Mouse (Mus musculus) midbrain, embryonic 11.5 days (tissue): ENCODE measurements around the gene Ncbp3. TPM values are rescaled to one million over a fixed set of nuclear protein-coding genes. Genes with fewer than 3 reads are reported as not detected.
A peak's percentile ranks its signal among the peaks of the same experiment; 100 is the strongest.

Source experiments
- ATAC-seq: fragments of 200-750 bp; cut with Nextera tagmentation; 2 replicates; pipeline ENCODE4 v1.8.0; 2017; ENCODE audit warnings: moderate TSS enrichment, moderate library complexity; ENCODE audit not compliant: low FRiP score
- DNase-seq: peaks from one replicate; pipeline ENCODE4 v3.0.0; 2015; ENCODE audit warnings: low spot score; ENCODE audit errors: missing footprints
- H3K27ac ChIP-seq: fragments of 300-500 bp; sonication (generic); 2 replicates; pipeline ENCODE4 v1.5.1; 2014; ENCODE audit warnings: low read depth, low read length
- H3K27me3 ChIP-seq: fragments of 300-500 bp; sonication (generic); 2 replicates; pipeline ENCODE4 v1.6.1; 2014; ENCODE audit warnings: mild to moderate bottlenecking, low read length, moderate library complexity, mixed read lengths; ENCODE audit not compliant: control insufficient read depth, insufficient read depth
- H3K36me3 ChIP-seq: fragments of 300-500 bp; sonication (generic); 2 replicates; pipeline ENCODE4 v1.6.1; 2014; ENCODE audit warnings: mild to moderate bottlenecking, low read length, moderate library complexity, mixed read lengths; ENCODE audit not compliant: control insufficient read depth, insufficient read depth
- H3K4me1 ChIP-seq: fragments of 300-500 bp; sonication (generic); 2 replicates; pipeline ENCODE4 v1.6.1; 2014; ENCODE audit warnings: low read length; ENCODE audit not compliant: control insufficient read depth, insufficient read depth
- H3K4me2 ChIP-seq: fragments of 300-500 bp; sonication (generic); 2 replicates; pipeline ENCODE4 v1.6.1; 2014; ENCODE audit warnings: mild to moderate bottlenecking, moderate library complexity
- H3K4me3 ChIP-seq: fragments of 300-500 bp; sonication (generic); 2 replicates; pipeline ENCODE4 v1.5.1; 2014; ENCODE audit warnings: low read depth, low read length
- H3K9ac ChIP-seq: fragments of 300-500 bp; sonication (generic); 2 replicates; pipeline ENCODE4 v1.6.1; 2014; ENCODE audit warnings: low read length
- H3K9me3 ChIP-seq: fragments of 300-500 bp; sonication (generic); 2 replicates; pipeline ENCODE4 v1.6.1; 2016; ENCODE audit warnings: low read length; ENCODE audit not compliant: control insufficient read depth
- WGBS: fragments of 180-500 bp; shearing (Covaris S2); extraction: QIAGEN DNeasy Blood & Tissue Kit; methylation state at CpG from one replicate; pipeline ENCODE4 v1.1.7; 2014; 5-methylcytosine and 5-hydroxymethylcytosine counted together
- polyA plus RNA-seq: library from polyadenylated mRNA; unstranded; fragments of >200 nt; fragmentation: Nextera tagmentation; extraction: Ambion mirVana; gene quantifications from 2 replicates; pipeline ENCODE4 v1.2.1, GENCODE M21; 2014

Ncbp3 gene
- polyA plus RNA-seq, 1 experiment from 2014 or later: 11.0 TPM

- H3K27me3 ChIP-seq: peaks cover 10% of the 10 kb centered on the region
- 88% methylated on average over 4 of the region's 4 CpGs for WGBS
- H3K36me3 ChIP-seq: no peaks in the 10 kb centered on the region
- H3K27ac ChIP-seq: no peak overlapping the region
- DNase-seq (no peak), ATAC-seq (no peak)
- no peak overlapping the region for H3K4me3 ChIP-seq
- H3K4me2 ChIP-seq: no peak overlapping the region
- no peak overlapping the region for H3K9ac ChIP-seq
- H3K4me1 ChIP-seq: peaks cover 4% of the 10 kb centered on the region; the same call in 1 of the 2 replicates
- H3K9me3 ChIP-seq: no peaks in the 10 kb centered on the region
Observed at GRCm38 (mm10) chr11:73014831-73015344, 32.7 kb upstream of the Ncbp3 start.

GRCm38 (mm10) chr11:73015391-73016102, 32.0 kb upstream of the Ncbp3 start:
- Histone ChIP-seq H3K36me3 (no peaks in the 10 kb centered on the region), H3K9ac (no peak overlapping the region), H3K27ac (no peak overlapping the region), H3K9me3 (no peaks in the 10 kb centered on the region), H3K4me3 (no peak overlapping the region), H3K4me2 (no peak overlapping the region), H3K27me3 (peaks cover 17% of the 10 kb centered on the region), H3K4me1 (peaks cover 4% of the 10 kb centered on the region; the same call in 1 of the 2 replicates)
- no peak for ATAC-seq
- DNase-seq: peak; percentile 31
- WGBS: 84% methylated on average over 5 of the region's 5 CpGs

- H3K36me3 ChIP-seq: no peaks in the 10 kb centered on the region
- WGBS: 72% methylated on average over 6 of the region's 6 CpGs
- H3K27me3 ChIP-seq: peaks cover 21% of the 10 kb centered on the region
Observed at GRCm38 (mm10) chr11:73016103-73016420, 31.5 kb upstream of the Ncbp3 start.

GRCm38 (mm10) chr11:73018471-73019146, 29.0 kb upstream of the Ncbp3 start, which contains the start of gene Camkk1:
Gene Camkk1, plus strand, starts transcription at chr11:73019008.
- DNase-seq (peak; percentile 98), ATAC-seq (peak; percentile 96)
- Histone ChIP-seq H3K9me3 (no peaks in the 10 kb centered on the region), H3K9ac (peak within 1 kb of the TSS; percentile 66), H3K4me1 (peaks cover 4% of the 10 kb centered on the region; the same call in 1 of the 2 replicates), H3K4me3 (peak within 1 kb of the TSS; percentile 65), H3K27me3 (peaks cover 26% of the 10 kb centered on the region), H3K4me2 (peak within 1 kb of the TSS; percentile 97), H3K36me3 (no peaks in the 10 kb centered on the region), H3K27ac (no peak within 1 kb of the TSS)
- under 1% methylated on average over 57 of the region's 57 CpGs for WGBS

More at GRCm38 (mm10) chr11:73016103-73016420, 31.5 kb upstream of the Ncbp3 start:
- ATAC-seq: no peak
- DNase-seq: no peak
- Histone ChIP-seq H3K4me1 (peaks cover 4% of the 10 kb centered on the region; the same call in 1 of the 2 replicates), H3K4me2 (no peak overlapping the region), H3K27ac (no peak overlapping the region), H3K9me3 (no peaks in the 10 kb centered on the region), H3K9ac (no peak overlapping the region), H3K4me3 (no peak overlapping the region)

- peak; percentile 70 for ATAC-seq
- no peaks in the 10 kb centered on the region for H3K9me3 ChIP-seq
- peak overlapping the region; percentile 97 for H3K4me2 ChIP-seq
- DNase-seq: peak; percentile 97
- peaks cover 10% of the 10 kb centered on the region for H3K4me1 ChIP-seq
- peak overlapping the region; percentile 60 for H3K9ac ChIP-seq
- peak overlapping the region; percentile 65 for H3K4me3 ChIP-seq
- no peak overlapping the region for H3K27ac ChIP-seq
- no peaks in the 10 kb centered on the region for H3K36me3 ChIP-seq
- WGBS: under 1% methylated on average over 46 of the region's 46 CpGs
- H3K27me3 ChIP-seq: peaks cover 26% of the 10 kb centered on the region
Observed at GRCm38 (mm10) chr11:73019147-73019795, 28.3 kb upstream of the Ncbp3 start.

GRCm38 (mm10) chr11:73020953-73021800, 26.4 kb upstream of the Ncbp3 start:
- Histone ChIP-seq H3K27me3 (peaks cover 26% of the 10 kb centered on the region), H3K4me2 (no peak overlapping the region), H3K4me1 (peaks cover 11% of the 10 kb centered on the region), H3K36me3 (no peaks in the 10 kb centered on the region), H3K27ac (no peak overlapping the region), H3K4me3 (no peak overlapping the region), H3K9me3 (no peaks in the 10 kb centered on the region), H3K9ac (no peak overlapping the region)
- ATAC-seq: no peak
- peak; percentile 69 for DNase-seq
- WGBS: 60% methylated on average over 7 of the region's 7 CpGs

GRCm38 (mm10) chr11:73023099-73023498, 24.5 kb upstream of the Ncbp3 start:
- no peaks in the 10 kb centered on the region for H3K36me3 ChIP-seq
- no peak overlapping the region for H3K27ac ChIP-seq
- no peak overlapping the region for H3K9ac ChIP-seq
- WGBS: 46% methylated on average over 9 of the region's 9 CpGs
- no peak overlapping the region for H3K4me3 ChIP-seq
- ATAC-seq (no peak), DNase-seq (peak; percentile 81)
- peaks cover 23% of the 10 kb centered on the region for H3K27me3 ChIP-seq
- no peak overlapping the region for H3K4me2 ChIP-seq
- no peaks in the 10 kb centered on the region for H3K9me3 ChIP-seq
- H3K4me1 ChIP-seq: peaks cover 11% of the 10 kb centered on the region

- H3K36me3 ChIP-seq: no peaks in the 10 kb centered on the region
- no peak overlapping the region for H3K4me3 ChIP-seq
- DNase-seq (peak; percentile 82), ATAC-seq (no peak)
- peaks cover 23% of the 10 kb centered on the region for H3K27me3 ChIP-seq
- H3K9ac ChIP-seq: no peak overlapping the region; the same call in 1 of the 2 replicates
- no peak overlapping the region for H3K27ac ChIP-seq
- H3K4me2 ChIP-seq: no peak overlapping the region
- WGBS: 23% methylated on average over 4 of the region's 4 CpGs
- H3K9me3 ChIP-seq: no peaks in the 10 kb centered on the region
- peaks cover 11% of the 10 kb centered on the region for H3K4me1 ChIP-seq
Observed at GRCm38 (mm10) chr11:73023827-73024226, 23.8 kb upstream of the Ncbp3 start.
